Mouse (Mus musculus): ENCODE measurements around the gene Olfr67.
"Not testable (repeated sequence)": the region's sequence is repeated elsewhere in the genome, so short reads cannot be mapped to it uniquely, and the experiment has no call there.

Gene Olfr67

GRCm38 (mm10) chr7:103791721-103792120, at the start of gene Olfr67:
Gene Olfr67 (minus strand): TSS chr7:103791821.
- no peak for DNase-seq (ENCODE audit: extremely low read depth, insufficient read length, low spot score)

- no peak for DNase-seq (ENCODE audit: extremely low read depth, insufficient read length, low spot score)
Observed at GRCm38 (mm10) chr7:103840268-103840667, 48.6 kb upstream of the Olfr67 start, which contains the start of gene Hbb-bh2. Gene Hbb-bh2 (minus strand): TSS chr7:103840520.

- no peak for DNase-seq (ENCODE audit: extremely low read depth, insufficient read length, low spot score)
Observed at GRCm38 (mm10) chr7:103827808-103828207, 36.2 kb upstream of the Olfr67 start, which contains the start of gene Hbb-bs. Gene Hbb-bs (minus strand): TSS chr7:103828096.

DNA sequence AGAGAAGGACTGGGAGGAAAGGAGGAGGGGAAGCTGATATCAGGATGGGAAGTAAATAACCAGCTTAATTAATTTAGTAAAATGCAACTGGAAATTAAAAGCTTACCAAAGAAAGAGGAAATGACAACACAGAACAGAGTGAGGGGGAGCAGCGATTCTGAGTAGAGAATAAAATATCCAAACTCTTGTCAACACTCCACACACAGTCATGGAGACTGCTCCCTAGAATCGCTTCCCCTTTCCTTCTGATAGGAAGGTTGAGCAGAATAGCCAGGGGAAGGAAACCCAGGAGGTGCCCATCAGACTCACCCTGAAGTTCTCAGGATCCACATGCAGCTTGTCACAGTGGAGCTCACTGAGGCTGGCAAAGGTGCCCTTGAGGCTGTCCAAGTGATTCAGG, 35.5 kb upstream of the Olfr67 start:
- not testable (repeated sequence) for DNase-seq (ENCODE audit: extremely low read depth, insufficient read length, low spot score)

DNA sequence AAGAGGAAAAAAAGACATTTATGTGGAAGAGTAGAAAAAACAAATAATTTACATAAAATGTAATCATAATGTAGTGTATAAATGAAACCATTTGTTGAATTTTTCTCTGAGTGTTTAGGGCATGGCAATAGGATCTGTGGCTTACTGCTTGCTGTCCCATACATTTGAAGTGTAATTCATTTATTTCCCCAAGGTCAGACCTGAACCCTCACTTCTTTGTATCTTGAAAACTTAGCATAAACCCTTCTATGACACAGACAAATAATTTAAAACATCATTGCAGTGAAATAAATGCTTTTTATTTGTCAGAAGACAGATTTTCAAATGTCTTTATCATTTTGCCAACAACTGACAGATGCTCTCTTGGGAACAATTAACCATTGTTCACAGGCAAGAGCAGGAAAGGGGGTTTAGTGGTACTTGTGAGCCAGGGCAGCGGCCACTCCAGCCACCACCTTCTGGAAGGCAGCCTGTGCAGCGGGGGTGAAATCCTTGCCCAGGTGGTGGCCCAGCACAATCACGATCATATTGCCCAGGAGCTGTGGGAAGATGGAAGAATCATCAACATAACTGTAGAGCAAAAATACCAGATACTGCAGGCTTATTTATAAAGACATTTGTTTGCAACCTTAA, 34.8 kb upstream of the Olfr67 start:
- no peak for DNase-seq (ENCODE audit: extremely low read depth, insufficient read length, low spot score)

DNA sequence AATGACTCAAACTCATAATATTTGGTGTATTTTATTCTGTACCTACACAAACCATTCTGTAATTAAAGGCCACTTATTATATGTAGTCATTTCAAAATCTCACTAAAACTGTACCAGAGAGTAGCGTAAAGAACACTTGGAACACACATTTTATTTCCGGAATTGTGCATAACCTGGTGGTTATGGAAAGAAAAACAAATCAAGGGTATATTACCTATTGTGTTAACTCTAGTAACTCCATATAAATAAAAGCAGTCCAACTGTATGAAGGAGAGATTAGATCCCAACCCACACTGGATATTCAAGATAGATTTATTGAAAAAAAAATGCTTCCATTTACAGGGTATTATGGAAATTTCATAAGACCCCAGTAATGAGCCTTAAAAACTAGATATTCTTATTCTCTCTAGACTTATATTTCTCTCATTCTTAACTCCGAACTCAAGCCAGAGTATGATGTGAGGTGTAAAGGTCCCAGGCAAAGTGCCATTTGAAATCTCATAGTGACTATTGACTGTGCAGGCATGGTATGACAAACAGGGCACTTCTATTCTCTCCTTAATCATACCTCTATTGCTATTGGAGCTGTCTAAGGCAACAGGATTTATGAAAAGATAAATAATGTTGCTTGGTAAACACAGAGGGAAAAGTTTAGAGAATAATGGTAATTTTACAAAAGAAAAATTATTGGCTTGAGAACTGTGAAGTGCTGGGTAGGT, 34.1 kb upstream of the Olfr67 start:
- DNase-seq (ENCODE audit: extremely low read depth, insufficient read length, low spot score), result no peak

DNA sequence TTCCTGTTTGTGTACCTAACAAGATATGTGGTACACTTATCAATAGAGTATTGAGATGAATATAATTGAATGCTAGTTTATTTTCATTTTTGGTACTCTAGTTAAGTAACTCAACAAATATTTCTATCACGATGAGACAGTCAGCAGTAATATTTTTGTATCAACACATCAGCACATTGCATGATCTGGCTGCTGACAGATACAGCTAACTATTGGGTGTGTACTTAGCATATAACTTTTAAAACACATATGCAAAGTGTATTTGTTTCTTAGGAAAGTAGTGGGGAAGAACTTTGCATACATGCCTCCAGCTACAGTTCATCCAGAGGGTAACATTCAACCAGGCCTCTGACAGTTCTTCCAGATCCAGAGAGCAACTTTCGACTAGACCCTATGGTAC, 33.0 kb upstream of the Olfr67 start:
- no peak for DNase-seq (ENCODE audit: extremely low read depth, insufficient read length, low spot score)

DNA sequence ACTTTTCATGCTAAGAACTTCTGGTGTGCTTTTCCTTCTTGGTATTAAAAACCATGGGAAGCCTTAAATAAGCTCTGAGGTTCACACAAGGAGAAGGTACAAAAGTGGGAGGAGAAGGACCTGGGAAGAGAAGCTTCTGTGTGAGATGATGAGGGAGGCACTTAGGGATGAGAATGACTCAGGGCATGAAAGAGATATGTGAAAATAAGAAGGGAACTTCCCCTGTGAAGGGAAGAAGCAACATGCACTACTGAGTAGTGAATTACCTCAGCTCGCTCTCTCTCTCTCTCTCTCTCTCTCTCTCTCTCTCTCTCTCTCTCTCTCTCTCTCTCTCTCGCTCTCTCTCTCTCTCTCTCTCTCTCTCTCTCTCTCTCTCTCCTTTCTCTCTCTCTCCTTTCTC, 23.5 kb upstream of the Olfr67 start:
- DNase-seq (ENCODE audit: extremely low read depth, insufficient read length, low spot score), result not testable (repeated sequence)

- DNase-seq (ENCODE audit: extremely low read depth, insufficient read length, low spot score), result no peak
Observed at GRCm38 (mm10) chr7:103813766-103814165, 22.1 kb upstream of the Olfr67 start, which contains the start of gene Hbb-bt. Gene Hbb-bt (minus strand): TSS chr7:103813996.

DNA sequence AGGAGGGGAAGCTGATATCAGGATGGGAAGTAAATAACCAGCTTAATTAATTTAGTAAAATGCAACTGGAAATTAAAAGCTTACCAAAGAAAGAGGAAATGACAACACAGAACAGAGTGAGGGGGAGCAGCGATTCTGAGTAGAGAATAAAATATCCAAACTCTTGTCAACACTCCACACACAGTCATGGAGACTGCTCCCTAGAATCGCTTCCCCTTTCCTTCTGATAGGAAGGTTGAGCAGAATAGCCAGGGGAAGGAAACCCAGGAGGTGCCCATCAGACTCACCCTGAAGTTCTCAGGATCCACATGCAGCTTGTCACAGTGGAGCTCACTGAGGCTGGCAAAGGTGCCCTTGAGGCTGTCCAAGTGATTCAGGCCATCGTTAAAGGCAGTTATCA, 21.5 kb upstream of the Olfr67 start:
- DNase-seq (ENCODE audit: extremely low read depth, insufficient read length, low spot score), result not testable (repeated sequence)

DNA sequence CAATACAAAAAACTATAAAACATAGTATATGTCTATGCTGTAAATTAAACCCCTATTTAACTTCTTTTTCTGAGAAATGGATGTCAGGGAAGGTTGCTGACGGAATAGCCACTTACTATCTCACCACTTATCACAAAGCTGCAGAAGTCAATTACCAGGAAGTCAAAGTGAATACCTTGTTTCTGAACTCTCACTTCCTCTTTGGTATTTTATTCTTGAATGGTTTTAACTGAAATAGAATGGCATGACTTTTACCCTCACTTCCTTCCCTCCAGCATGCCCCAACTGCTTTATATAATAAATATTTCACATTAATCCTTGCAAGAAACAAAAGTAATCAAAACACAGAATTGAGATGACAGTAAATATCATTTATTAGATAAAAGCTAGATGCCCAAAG, 20.6 kb upstream of the Olfr67 start:
- DNase-seq (ENCODE audit: extremely low read depth, insufficient read length, low spot score), result no peak

DNA sequence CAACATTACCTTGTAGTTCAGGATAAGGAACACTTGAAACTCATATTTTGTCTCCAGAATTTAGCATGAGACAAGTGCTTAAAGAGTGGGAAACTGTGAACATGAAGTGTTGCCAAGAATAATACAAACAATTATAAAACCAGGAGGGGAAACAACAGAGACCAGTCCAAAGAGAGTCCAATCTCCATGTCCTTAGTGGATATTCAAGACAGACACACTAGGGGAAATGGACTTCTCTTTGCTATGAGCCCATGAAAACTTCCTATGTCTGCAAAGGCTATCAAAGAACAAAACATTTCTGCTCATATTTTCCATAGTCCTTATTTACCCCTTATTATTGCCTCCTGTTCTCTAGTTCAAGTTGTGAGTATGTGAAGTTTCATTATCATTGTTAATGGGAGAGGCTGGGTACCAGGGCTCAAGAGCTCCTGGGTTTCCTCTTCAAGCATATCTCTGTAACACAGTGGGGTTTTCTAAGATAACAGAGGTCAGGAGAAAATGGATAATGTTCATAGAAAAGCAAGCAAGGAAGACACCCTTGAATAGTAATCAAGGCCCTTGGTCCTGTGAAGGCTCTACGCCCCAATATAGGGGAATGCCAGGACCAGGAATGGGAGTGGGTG, 19.7 kb upstream of the Olfr67 start:
- no peak for DNase-seq (ENCODE audit: extremely low read depth, insufficient read length, low spot score)

DNA sequence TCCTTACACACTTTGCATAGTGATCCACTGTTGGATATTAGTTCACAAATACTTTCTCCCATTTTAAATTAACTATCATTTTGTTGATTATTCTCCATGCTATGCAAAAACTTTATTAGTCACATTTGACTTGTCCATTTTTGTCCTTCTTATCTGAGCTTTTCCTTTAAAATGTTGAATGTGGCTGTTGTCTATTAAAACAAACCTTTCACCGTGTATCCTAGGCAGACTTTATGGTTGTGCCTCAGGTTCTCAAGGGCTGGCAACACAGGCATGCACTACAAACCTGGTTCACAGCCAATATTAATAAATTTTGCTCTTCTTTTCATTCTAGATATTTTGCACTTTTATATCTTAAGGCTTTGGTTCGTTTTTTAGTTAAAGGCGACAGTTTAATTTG, 19.1 kb upstream of the Olfr67 start:
- no peak for DNase-seq (ENCODE audit: extremely low read depth, insufficient read length, low spot score)

DNA sequence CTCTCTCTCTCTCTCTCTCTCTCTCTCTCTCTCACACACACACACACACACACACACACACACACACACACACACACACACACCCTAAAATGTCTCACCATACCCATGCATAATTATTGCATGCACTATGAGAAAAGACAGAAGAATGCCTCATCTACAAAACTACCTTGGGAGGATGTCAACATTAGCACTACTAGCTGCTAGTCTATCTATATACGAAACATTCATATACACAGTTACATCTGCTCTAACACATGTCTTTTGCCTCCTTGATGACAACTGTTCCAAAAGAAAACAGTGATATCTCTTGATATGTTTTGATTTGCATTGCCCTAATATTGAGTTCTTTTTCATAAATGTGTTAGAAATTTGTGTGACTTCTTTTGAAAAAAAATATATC, 18.7 kb upstream of the Olfr67 start:
- DNase-seq (ENCODE audit: extremely low read depth, insufficient read length, low spot score), result no peak

DNA sequence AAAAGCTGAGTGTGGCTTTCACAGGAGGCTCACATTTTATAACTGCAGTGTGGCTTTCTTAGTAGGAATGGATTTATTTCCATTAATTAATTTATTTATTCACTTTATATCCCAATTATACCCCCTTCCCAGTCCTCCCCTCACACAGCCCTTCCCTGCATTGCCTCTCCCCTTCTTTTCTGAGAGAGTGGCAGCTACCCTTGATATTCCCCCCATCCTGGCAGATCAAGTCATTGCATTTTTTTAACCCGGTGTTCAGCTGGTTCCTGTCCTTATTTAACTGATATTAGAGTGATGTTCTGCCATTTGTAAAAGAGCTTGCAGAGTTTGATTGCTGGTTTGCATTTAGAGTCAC, 18.2 kb upstream of the Olfr67 start:
- no peak for DNase-seq (ENCODE audit: extremely low read depth, insufficient read length, low spot score)

GRCm38 (mm10) chr7:103808971-103809800, 17.6 kb upstream of the Olfr67 start:
- DNase-seq (ENCODE audit: extremely low read depth, insufficient read length, low spot score), result no peak

DNA sequence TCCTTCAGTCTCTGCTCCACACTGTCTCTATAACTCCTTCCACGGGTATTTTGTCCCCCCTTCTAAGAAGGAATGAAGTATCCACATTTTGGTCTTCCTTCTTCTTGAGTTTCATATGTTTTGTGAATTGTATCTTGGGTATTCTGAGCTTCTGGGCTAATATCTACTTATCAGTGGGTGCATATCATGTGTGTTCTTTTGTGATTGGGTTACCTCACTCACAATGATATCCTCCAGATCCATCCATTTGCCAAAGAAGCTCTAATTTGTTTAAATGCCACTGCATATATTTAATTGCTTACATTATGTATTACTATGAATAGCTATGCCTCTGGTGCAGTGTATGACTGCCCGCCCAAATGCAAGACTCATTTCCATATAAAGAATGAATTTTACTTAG, 16.5 kb upstream of the Olfr67 start:
- not testable (repeated sequence) for DNase-seq (ENCODE audit: extremely low read depth, insufficient read length, low spot score)

DNA sequence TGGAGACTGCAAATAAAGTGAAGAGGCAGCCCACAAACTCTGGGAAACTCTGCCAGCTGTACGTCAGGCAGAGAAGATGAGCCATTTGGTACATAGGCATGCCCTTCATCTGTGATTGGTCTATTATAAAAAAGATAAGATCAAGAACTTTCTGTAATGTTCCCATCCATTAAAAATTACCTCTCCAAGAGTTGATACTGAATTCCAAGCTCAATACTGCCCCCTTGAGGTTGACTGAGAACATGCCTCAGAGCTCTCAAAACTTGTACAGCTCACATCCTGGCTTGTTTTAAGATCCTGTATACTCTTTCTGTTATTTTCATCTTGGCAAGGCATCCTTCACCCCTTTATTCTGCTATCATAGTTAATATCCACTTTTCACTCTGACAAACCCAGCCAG, 15.2 kb upstream of the Olfr67 start:
- no peak for DNase-seq (ENCODE audit: extremely low read depth, insufficient read length, low spot score)

DNA sequence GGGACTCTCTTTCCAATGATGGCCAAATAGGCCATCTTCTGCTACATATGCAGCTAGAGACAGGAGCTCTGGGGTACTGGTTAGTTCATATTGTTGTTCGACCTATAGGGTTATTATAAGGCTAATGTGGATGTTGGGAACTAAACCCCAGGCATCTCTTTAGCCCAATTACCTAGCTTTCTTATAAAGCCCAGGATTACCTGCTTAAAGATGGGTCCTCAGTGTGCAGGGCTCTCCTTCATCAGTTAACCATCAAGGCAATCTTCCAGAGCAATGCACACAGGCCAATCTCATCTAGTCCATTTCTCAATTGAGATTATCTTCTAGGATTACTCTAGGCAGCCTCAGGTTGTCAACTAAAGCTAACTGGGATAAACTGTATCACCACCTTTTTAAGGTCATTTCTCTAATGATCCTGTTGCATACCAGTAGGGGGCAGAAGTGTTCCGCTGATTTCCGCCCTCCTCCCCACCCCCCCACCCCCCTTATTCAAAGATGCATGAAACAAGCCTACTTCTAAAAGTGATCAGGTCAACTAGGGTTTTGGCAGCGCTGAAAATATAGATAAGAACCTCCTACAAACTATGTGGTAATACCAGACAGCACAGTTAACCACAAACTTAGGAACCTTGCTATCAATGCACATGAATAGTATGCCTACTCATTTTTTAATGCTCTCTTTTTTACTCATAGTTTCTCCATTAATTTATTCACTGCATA, 1.2 kb upstream of the Olfr67 start:
- DNase-seq (ENCODE audit: extremely low read depth, insufficient read length, low spot score), result no peak

DNA sequence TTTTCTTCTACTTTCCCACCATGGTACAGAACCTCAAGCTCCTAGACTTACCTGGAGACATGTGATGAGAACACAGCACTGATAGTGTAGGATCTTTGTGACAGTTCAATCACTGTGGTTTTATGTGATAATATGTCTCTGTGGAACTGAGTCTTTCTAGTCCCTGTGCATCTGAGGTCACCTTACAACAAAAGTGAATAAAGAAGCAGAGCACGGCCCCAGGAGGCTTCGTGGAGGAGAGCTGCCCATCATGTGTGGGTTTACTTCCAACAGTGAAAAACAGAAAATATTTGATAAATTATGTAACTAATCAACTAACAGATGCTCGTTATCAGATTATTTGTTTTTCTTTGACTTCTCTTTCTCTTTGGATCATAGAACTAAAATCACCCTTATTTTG, 12.0 kb downstream of the Olfr67 start, which contains the start of gene Olfr68:
Olfr68 (minus strand) TSS at position 101 of the 400 bp plus-strand sequence.
- no peak for DNase-seq (ENCODE audit: extremely low read depth, insufficient read length, low spot score)
